Mouse (Mus musculus): ENCODE measurements around the gene Pcdh7. TPM values are rescaled to one million over a fixed set of nuclear protein-coding genes. Genes with fewer than 3 reads are reported as not detected.

Gene Pcdh7
- polyA plus RNA-seq, 1 experiment from 2014 or later = 4.1 TPM

DNA sequence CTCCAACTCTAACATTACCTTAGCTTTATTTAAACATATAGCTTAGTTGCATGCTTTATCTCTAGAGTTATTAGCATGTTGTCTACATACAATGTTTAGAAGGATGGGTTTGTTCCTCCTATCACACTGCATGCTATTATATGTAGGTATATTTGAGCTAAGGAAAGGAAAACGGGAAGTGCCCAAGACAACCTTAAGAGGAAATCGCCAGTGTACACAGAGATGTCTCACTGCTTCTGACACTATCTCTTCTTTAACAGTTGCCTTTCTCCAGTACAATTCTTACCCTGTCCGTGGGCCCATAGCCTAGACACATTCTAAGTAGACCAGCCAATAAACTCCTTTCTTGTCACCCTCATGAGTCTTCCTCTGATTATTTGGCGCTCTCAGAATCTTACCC, 62.8 kb downstream of the Pcdh7 start:
- no peaks in the 10 kb centered on the region for H3K36me3 ChIP-seq (ENCODE audit: insufficient read depth)
- H3K9ac ChIP-seq = no peak overlapping the region
- 80% methylated on average over 4 of the region's 4 CpGs for WGBS
- no peaks in the 10 kb centered on the region for H3K27me3 ChIP-seq (ENCODE audit: insufficient read depth, low read length)
- TF ChIP-seq CTCF (IDR thresholded peaks at IDR 0.05; ENCODE audit: low read depth) = no peak
- DNase-seq (no peak), ATAC-seq (ENCODE audit: insufficient read depth) (no peak)
- H3K4me2 ChIP-seq = no peak overlapping the region
- no peak overlapping the region for H3K4me3 ChIP-seq (ENCODE audit: low read depth, low read length)
- no peaks in the 10 kb centered on the region for H3K4me1 ChIP-seq (ENCODE audit: insufficient read depth)
- H3K9me3 ChIP-seq (ENCODE audit: low read depth, low read length) = no peaks in the 10 kb centered on the region
- no peak overlapping the region for H3K27ac ChIP-seq (ENCODE audit: low read depth)

DNA sequence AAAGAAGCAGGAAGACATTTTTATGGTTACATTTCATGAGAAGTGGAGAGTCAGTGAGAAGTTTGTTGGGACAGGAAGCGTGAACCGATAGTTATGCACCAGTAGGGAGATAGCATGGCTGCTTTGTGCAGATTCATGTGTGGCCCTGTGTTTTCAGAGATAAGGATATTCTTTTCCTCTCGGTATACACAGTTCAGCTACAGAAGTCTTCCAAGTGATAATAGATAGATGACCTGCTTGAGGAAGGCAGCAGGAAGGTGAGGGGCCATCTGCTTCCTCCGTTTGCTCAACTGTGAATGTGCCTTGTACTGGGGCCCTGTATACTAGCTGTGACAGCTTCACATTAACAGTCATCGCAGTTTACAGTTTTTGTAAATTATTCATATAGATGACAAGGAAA, 64.2 kb downstream of the Pcdh7 start:
- Histone ChIP-seq H3K27me3 (ENCODE audit: insufficient read depth, low read length) (no peaks in the 10 kb centered on the region), H3K9ac (no peak overlapping the region), H3K4me1 (ENCODE audit: insufficient read depth) (no peaks in the 10 kb centered on the region), H3K27ac (ENCODE audit: low read depth) (no peak overlapping the region), H3K9me3 (ENCODE audit: low read depth, low read length) (no peaks in the 10 kb centered on the region), H3K4me2 (no peak overlapping the region), H3K36me3 (ENCODE audit: insufficient read depth) (no peaks in the 10 kb centered on the region), H3K4me3 (ENCODE audit: low read depth, low read length) (no peak overlapping the region)
- no peak for TF ChIP-seq CTCF (IDR thresholded peaks at IDR 0.05; ENCODE audit: low read depth)
- 33% methylated on average over 5 of the region's 5 CpGs for WGBS
- ATAC-seq (ENCODE audit: insufficient read depth) (peak; percentile 88), DNase-seq (peak; percentile 43)

GRCm38 (mm10) chr5:57782546-57782945, 64.8 kb downstream of the Pcdh7 start:
- H3K9me3 ChIP-seq (ENCODE audit: low read depth, low read length) = no peaks in the 10 kb centered on the region
- no peak for TF ChIP-seq CTCF (IDR thresholded peaks at IDR 0.05; ENCODE audit: low read depth)
- no peak overlapping the region for H3K4me3 ChIP-seq (ENCODE audit: low read depth, low read length)
- H3K27ac ChIP-seq (ENCODE audit: low read depth) = no peak overlapping the region
- H3K36me3 ChIP-seq (ENCODE audit: insufficient read depth) = no peaks in the 10 kb centered on the region
- WGBS = 64% methylated on average over 3 of the region's 3 CpGs
- no peak for ATAC-seq (ENCODE audit: insufficient read depth)
- H3K4me2 ChIP-seq = no peak overlapping the region
- DNase-seq = no peak
- no peaks in the 10 kb centered on the region for H3K4me1 ChIP-seq (ENCODE audit: insufficient read depth)
- no peaks in the 10 kb centered on the region for H3K27me3 ChIP-seq (ENCODE audit: insufficient read depth, low read length)
- H3K9ac ChIP-seq = no peak overlapping the region

- TF ChIP-seq CTCF (IDR thresholded peaks at IDR 0.05; ENCODE audit: low read depth) = no peak
- Histone ChIP-seq H3K36me3 (ENCODE audit: insufficient read depth) (no peaks in the 10 kb centered on the region), H3K4me3 (ENCODE audit: low read depth, low read length) (no peak overlapping the region), H3K9me3 (ENCODE audit: low read depth, low read length) (no peaks in the 10 kb centered on the region), H3K4me1 (ENCODE audit: insufficient read depth) (0 out of 2 replicates have a peak, but pooled peaks cover 2% of the 10 kb centered on the region), H3K27me3 (ENCODE audit: insufficient read depth, low read length) (no peaks in the 10 kb centered on the region), H3K27ac (ENCODE audit: low read depth) (no peak overlapping the region), H3K4me2 (no peak overlapping the region), H3K9ac (no peak overlapping the region)
- WGBS = 43% methylated on average over 4 of the region's 4 CpGs
- no peak for ATAC-seq (ENCODE audit: insufficient read depth)
- no peak for DNase-seq
These were observed 71.2 kb downstream of the Pcdh7 start for GRCm38 (mm10) chr5:57788775-57789509.

DNA sequence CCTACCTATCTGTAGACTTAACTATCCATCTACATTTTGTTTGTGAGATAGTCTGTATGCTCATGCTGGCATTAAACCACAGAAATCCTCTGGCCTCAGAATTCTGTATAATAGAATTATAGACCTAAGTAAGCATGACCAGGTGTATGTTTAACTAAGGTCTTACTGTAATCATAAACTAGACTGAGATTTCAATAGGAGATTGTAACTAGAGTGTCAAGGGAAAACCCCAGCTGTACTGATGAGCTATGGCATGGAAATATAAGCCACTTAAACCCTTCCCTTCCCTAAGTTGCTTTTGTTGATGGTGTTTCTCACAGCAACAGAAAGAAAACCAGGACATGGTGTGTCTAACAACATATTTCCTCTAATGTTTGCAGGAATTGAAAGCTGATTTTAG, 78.6 kb downstream of the Pcdh7 start:
- ATAC-seq (ENCODE audit: insufficient read depth) (no peak), DNase-seq (no peak)
- no peak overlapping the region for H3K4me2 ChIP-seq
- no peaks in the 10 kb centered on the region for H3K4me1 ChIP-seq (ENCODE audit: insufficient read depth)
- no peak overlapping the region for H3K27ac ChIP-seq (ENCODE audit: low read depth)
- H3K4me3 ChIP-seq (ENCODE audit: low read depth, low read length) = no peak overlapping the region
- TF ChIP-seq CTCF (IDR thresholded peaks at IDR 0.05; ENCODE audit: low read depth) = no peak
- H3K9ac ChIP-seq = no peak overlapping the region
- no peaks in the 10 kb centered on the region for H3K27me3 ChIP-seq (ENCODE audit: insufficient read depth, low read length)
- no peaks in the 10 kb centered on the region for H3K9me3 ChIP-seq (ENCODE audit: low read depth, low read length)
- no peaks in the 10 kb centered on the region for H3K36me3 ChIP-seq (ENCODE audit: insufficient read depth)

GRCm38 (mm10) chr5:57797951-57798670, 80.3 kb downstream of the Pcdh7 start:
- DNase-seq (no peak), ATAC-seq (ENCODE audit: insufficient read depth) (no peak)
- Histone ChIP-seq H3K9ac (no peak overlapping the region), H3K27me3 (ENCODE audit: insufficient read depth, low read length) (no peaks in the 10 kb centered on the region), H3K9me3 (ENCODE audit: low read depth, low read length) (no peaks in the 10 kb centered on the region), H3K4me1 (ENCODE audit: insufficient read depth) (no peaks in the 10 kb centered on the region), H3K27ac (ENCODE audit: low read depth) (no peak overlapping the region), H3K4me3 (ENCODE audit: low read depth, low read length) (no peak overlapping the region), H3K4me2 (no peak overlapping the region), H3K36me3 (ENCODE audit: insufficient read depth) (no peaks in the 10 kb centered on the region)
- 62% methylated on average over 7 of the region's 7 CpGs for WGBS
- TF ChIP-seq CTCF (IDR thresholded peaks at IDR 0.05; ENCODE audit: low read depth) = no peak

GRCm38 (mm10) chr5:57803108-57803507, 85.3 kb downstream of the Pcdh7 start:
- Histone ChIP-seq H3K4me1 (ENCODE audit: insufficient read depth) (no peaks in the 10 kb centered on the region), H3K4me3 (ENCODE audit: low read depth, low read length) (no peak overlapping the region), H3K36me3 (ENCODE audit: insufficient read depth) (no peaks in the 10 kb centered on the region), H3K4me2 (no peak overlapping the region), H3K9me3 (ENCODE audit: low read depth, low read length) (no peaks in the 10 kb centered on the region), H3K27ac (ENCODE audit: low read depth) (no peak overlapping the region), H3K9ac (no peak overlapping the region), H3K27me3 (ENCODE audit: insufficient read depth, low read length) (no peaks in the 10 kb centered on the region)
- ATAC-seq (ENCODE audit: insufficient read depth) (no peak), DNase-seq (no peak)
- 87% methylated on average over 3 of the region's 3 CpGs for WGBS
- no peak for TF ChIP-seq CTCF (IDR thresholded peaks at IDR 0.05; ENCODE audit: low read depth)

All from lung, embryonic 14.5 days (tissue).